Mouse (Mus musculus): ENCODE results near the gene Rpp14.

GRCm38 (mm10) chr14:8049334-8049733 lies 30.8 kb upstream of the Rpp14 start:
- TF ChIP-seq GATA1 (IDR thresholded peaks at IDR 0.05; ENCODE audit: borderline replicate concordance, low read length) = no peak
- no peak for TF ChIP-seq FLI1 (IDR thresholded peaks at IDR 0.05; ENCODE audit: low read length)

Measured in megakaryocyte, embryonic 14.5 days (primary cell).